Mouse (Mus musculus) liver, adult 2 months (tissue): Measurements from ENCODE around the gene Camsap3. TPM values are rescaled to one million over a fixed set of nuclear protein-coding genes. Genes with fewer than 3 reads are reported as not detected.
A peak's percentile ranks its signal among the peaks of the same experiment; 100 is the strongest.

Source experiments
- DNase-seq: peaks from one replicate; pipeline ENCODE4 v3.0.0-alpha.2; 2011; ENCODE audit warnings: low read depth, low spot score; ENCODE audit errors: extremely low read depth
- H3K27ac ChIP-seq: fragments of 200-500 bp; replicated peaks from 2 replicates; pipeline ENCODE4 v1.5.1; 2012; ENCODE audit warnings: low read depth, mild to moderate bottlenecking, control low read depth, inconsistent platforms, low read length; ENCODE audit not compliant: insufficient read depth
- H3K27me3 ChIP-seq: fragments of 200-500 bp; 2 replicates; pipeline ENCODE4 v1.6.1; 2012; ENCODE audit warnings: mild to moderate bottlenecking, moderate library complexity, low read length, inconsistent platforms; ENCODE audit not compliant: control insufficient read depth, insufficient read depth
- H3K36me3 ChIP-seq: fragments of 200-500 bp; 2 replicates; pipeline ENCODE4 v1.6.1; 2012; ENCODE audit warnings: low read length, inconsistent platforms; ENCODE audit not compliant: control insufficient read depth, insufficient read depth
- H3K4me1 ChIP-seq: fragments of 200-500 bp; 2 replicates; pipeline ENCODE4 v1.6.1; 2011; ENCODE audit warnings: low read length; ENCODE audit not compliant: control insufficient read depth, insufficient read depth
- H3K4me3 ChIP-seq: fragments of 200-500 bp; 2 replicates; pipeline ENCODE4 v1.5.1; 2011; ENCODE audit warnings: low read depth, mild to moderate bottlenecking, control low read depth, low read length, moderate library complexity; ENCODE audit not compliant: insufficient read depth
- H3K79me2 ChIP-seq: fragments of 200-500 bp; 2 replicates; pipeline ENCODE4 v1.6.1; 2012; ENCODE audit warnings: inconsistent platforms, mild to moderate bottlenecking, low read length, moderate library complexity; ENCODE audit not compliant: control insufficient read depth, insufficient read depth
- H3K9ac ChIP-seq: fragments of 200-500 bp; 2 replicates; pipeline ENCODE4 v1.6.1; 2012; ENCODE audit warnings: low read depth, mild to moderate bottlenecking, control low read depth, inconsistent platforms, low read length
- CTCF ChIP-seq: fragments of 200-500 bp; IDR thresholded peaks from 2 replicates; pipeline ENCODE4 v1.5.1; 2011; ENCODE audit warnings: low read depth, low read length, control low read depth
- POLR2A ChIP-seq: fragments of 200-500 bp; IDR thresholded peaks from 2 replicates; pipeline ENCODE4 v1.6.1; 2011; ENCODE audit warnings: low read length, control low read depth; ENCODE audit not compliant: insufficient read depth; ENCODE audit errors: extremely low read depth
- WGBS: fragments of 180-500 bp; shearing (Covaris S2); methylation state at CpG from one replicate; pipeline ENCODE4 v1.1.7; 2018; 5-methylcytosine and 5-hydroxymethylcytosine counted together
- polyA plus RNA-seq: library from polyadenylated mRNA; depleted of rRNA; stranded (reverse); fragments of >200 nt; gene quantifications from 2 replicates; pipeline ENCODE4 v1.2.3, GENCODE M21; 2012; rRNA removed
- total RNA-seq: library from RNA; depleted of rRNA; stranded (reverse); fragments of >200 nt; gene quantifications from 2 replicates; pipeline ENCODE4 v1.2.3, GENCODE M21; 2014; rRNA removed

The Camsap3 gene
- total RNA-seq, result 4.1 and 6.5 TPM in 2 replicates
- polyA plus RNA-seq, result 12.8 and 19.6 TPM in 2 replicates

- Histone ChIP-seq H3K79me2 (peaks cover 12% of the 10 kb centered on the region; the same call in 1 of the 2 replicates), H3K9ac (peak within 1 kb of the TSS; percentile 91), H3K36me3 (no peaks in the 10 kb centered on the region), H3K4me3 (peak within 1 kb of the TSS; percentile 91), H3K27me3 (no peaks in the 10 kb centered on the region), H3K27ac (peak within 1 kb of the TSS; percentile 71), H3K4me1 (peaks cover 5% of the 10 kb centered on the region; the same call in 1 of the 2 replicates)
- DNase-seq, result no peak
- TF ChIP-seq CTCF, result no peak
- TF ChIP-seq POLR2A, result no peak
- WGBS, result 15% methylated on average over 7 of the region's 7 CpGs
Observed at GRCm38 (mm10) chr8:3586993-3587390, at the start of gene Camsap3. Gene Camsap3, plus strand, starts transcription at chr8:3587293.

GRCm38 (mm10) chr8:3537666-3538065 lies 49.4 kb upstream of the Camsap3 start:
- no peaks in the 10 kb centered on the region for H3K4me1 ChIP-seq
- no peak overlapping the region for H3K9ac ChIP-seq
- WGBS, result 96% methylated on average over 26 of the region's 26 CpGs
- H3K27ac ChIP-seq, result no peak overlapping the region
- peaks cover 45% of the 10 kb centered on the region for H3K36me3 ChIP-seq
- no peaks in the 10 kb centered on the region for H3K27me3 ChIP-seq
- no peak for TF ChIP-seq CTCF
- no peak for TF ChIP-seq POLR2A
- no peaks in the 10 kb centered on the region for H3K79me2 ChIP-seq
- no peak overlapping the region for H3K4me3 ChIP-seq
- DNase-seq, result no peak

- Histone ChIP-seq H3K79me2 (no peaks in the 10 kb centered on the region), H3K36me3 (peaks cover 54% of the 10 kb centered on the region), H3K27me3 (no peaks in the 10 kb centered on the region), H3K27ac (no peak overlapping the region), H3K4me1 (no peaks in the 10 kb centered on the region), H3K4me3 (no peak overlapping the region), H3K9ac (no peak overlapping the region)
- TF ChIP-seq CTCF, result no peak
- 94% methylated on average over 7 of the region's 7 CpGs for WGBS
- DNase-seq, result no peak
Observed at GRCm38 (mm10) chr8:3539146-3539545, 47.9 kb upstream of the Camsap3 start.

- Histone ChIP-seq H3K9ac (no peak overlapping the region), H3K27ac (no peak overlapping the region), H3K36me3 (peaks cover 62% of the 10 kb centered on the region), H3K4me3 (no peak overlapping the region), H3K4me1 (no peaks in the 10 kb centered on the region), H3K79me2 (no peaks in the 10 kb centered on the region), H3K27me3 (no peaks in the 10 kb centered on the region)
- TF ChIP-seq CTCF (no peak), POLR2A (no peak)
- DNase-seq, result no peak
- WGBS, result 98% methylated on average over 4 of the region's 4 CpGs
Observed at GRCm38 (mm10) chr8:3540076-3540475, 47.0 kb upstream of the Camsap3 start.

- Histone ChIP-seq H3K36me3 (peaks cover 32% of the 10 kb centered on the region), H3K79me2 (no peaks in the 10 kb centered on the region), H3K4me1 (no peaks in the 10 kb centered on the region), H3K27me3 (no peaks in the 10 kb centered on the region), H3K27ac (no peak overlapping the region), H3K9ac (no peak overlapping the region), H3K4me3 (no peak overlapping the region)
- 94% methylated on average over 2 of the region's 2 CpGs for WGBS
- no peak for TF ChIP-seq POLR2A
- no peak for TF ChIP-seq CTCF
- DNase-seq, result no peak
Observed at GRCm38 (mm10) chr8:3546511-3546910, 40.6 kb upstream of the Camsap3 start.

GRCm38 (mm10) chr8:3552240-3552639 lies 34.9 kb upstream of the Camsap3 start:
- no peaks in the 10 kb centered on the region for H3K27me3 ChIP-seq
- H3K36me3 ChIP-seq, result no peaks in the 10 kb centered on the region
- H3K9ac ChIP-seq, result no peak overlapping the region
- H3K4me3 ChIP-seq, result no peak overlapping the region
- WGBS, result 87% methylated on average over 1 of the region's 1 CpGs
- no peaks in the 10 kb centered on the region for H3K79me2 ChIP-seq
- H3K27ac ChIP-seq, result no peak overlapping the region
- no peaks in the 10 kb centered on the region for H3K4me1 ChIP-seq
- no peak for DNase-seq
- TF ChIP-seq POLR2A, result no peak
- TF ChIP-seq CTCF, result no peak
